Mouse (Mus musculus) G1E (cell line): ENCODE data around the gene Abce1.

Experiments
- CTCF ChIP-seq: IDR thresholded peaks from 2 replicates; pipeline ENCODE4 v1.5.1; 2012; ENCODE audit warnings: low read depth, low read length, inconsistent platforms, mixed read lengths
- GATA1 ChIP-seq: IDR thresholded peaks from 2 replicates; pipeline ENCODE4 v1.6.1; 2012; ENCODE audit warnings: borderline replicate concordance, low read length, inconsistent platforms, mixed read lengths
- GATA2 ChIP-seq: IDR thresholded peaks from 2 replicates; pipeline ENCODE4 v1.6.1; 2012; ENCODE audit warnings: low read depth, low read length, inconsistent platforms, borderline replicate concordance
- POLR2AphosphoS5 ChIP-seq: IDR thresholded peaks from 2 replicates; pipeline ENCODE4 v1.6.1; 2012; ENCODE audit warnings: low read depth, low read length, inconsistent platforms; ENCODE audit not compliant: insufficient replicate concordance
- TAL1 ChIP-seq: conservative IDR thresholded peaks from 2 replicates; pipeline ENCODE4 v1.6.1; 2012; ENCODE audit warnings: low read depth, low read length, inconsistent platforms, mixed read lengths

- TF ChIP-seq CTCF (no peak), POLR2AphosphoS5 (no peak), TAL1 (no peak), GATA1 (no peak), GATA2 (no peak)
Measured at GRCm38 (mm10) chr8:79638707-79639549, 72.6 kb downstream of the Abce1 start.
